Mouse (Mus musculus): Measurements from ENCODE around the gene Oxnad1.
"Not testable (repeated sequence)": the region's sequence is repeated elsewhere in the genome, so short reads cannot be mapped to it uniquely, and the experiment has no call there.

The Oxnad1 gene

DNA sequence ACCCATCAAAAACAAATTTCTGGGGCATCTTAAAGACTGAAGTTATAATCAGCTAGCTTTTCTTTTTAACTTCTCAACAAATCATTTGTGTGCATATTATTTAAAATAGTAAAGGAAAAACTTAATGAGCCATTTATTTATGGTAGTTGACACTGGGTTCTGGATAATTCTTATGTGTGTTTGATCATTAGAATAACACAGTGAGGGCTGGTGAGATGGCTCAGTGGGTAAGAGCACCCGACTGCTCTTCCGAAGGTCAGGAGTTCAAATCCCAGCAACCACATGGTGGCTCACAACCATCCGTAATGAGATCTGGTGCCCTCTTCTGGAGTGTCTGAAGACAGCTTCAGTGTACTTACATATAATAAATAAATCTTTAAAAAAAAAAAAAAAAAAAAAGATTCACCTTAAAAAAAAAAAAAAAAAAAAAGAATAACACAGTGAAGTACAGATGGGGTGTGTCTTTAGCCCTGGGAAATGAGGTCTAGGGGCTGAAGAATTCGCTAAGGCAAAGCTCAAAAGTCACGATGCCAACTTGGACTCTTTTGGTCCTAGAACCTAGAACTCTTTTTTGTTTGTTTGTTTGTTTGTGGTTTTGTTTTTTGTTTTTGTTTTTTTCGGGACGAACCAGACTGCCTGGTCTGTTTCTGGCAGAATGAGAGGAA, 2.5 kb downstream of the Oxnad1 start:
- DNase-seq (ENCODE audit: low read depth, low spot score) = not testable (repeated sequence)

DNA sequence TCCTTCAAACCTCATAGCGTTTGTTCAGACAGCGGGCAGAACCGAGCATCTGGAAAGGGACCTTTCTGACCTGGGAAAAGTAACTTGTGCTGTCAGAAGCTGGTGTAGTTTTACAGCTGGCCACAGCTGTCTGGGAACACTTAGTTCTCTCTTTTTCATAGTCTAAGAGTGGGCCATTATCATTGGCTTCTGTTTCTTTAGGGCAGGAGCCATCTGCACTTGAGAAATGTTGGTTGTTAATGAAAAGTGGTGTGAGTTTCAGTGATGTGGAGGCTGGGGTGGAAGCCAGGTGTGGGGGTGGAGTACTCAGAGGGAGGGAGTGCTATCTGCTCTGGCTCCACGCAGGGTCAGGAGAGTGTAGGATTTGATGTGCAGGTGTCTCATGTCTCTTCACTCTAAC, 6.0 kb downstream of the Oxnad1 start:
- DNase-seq (ENCODE audit: low read depth, low spot score) = no peak

DNA sequence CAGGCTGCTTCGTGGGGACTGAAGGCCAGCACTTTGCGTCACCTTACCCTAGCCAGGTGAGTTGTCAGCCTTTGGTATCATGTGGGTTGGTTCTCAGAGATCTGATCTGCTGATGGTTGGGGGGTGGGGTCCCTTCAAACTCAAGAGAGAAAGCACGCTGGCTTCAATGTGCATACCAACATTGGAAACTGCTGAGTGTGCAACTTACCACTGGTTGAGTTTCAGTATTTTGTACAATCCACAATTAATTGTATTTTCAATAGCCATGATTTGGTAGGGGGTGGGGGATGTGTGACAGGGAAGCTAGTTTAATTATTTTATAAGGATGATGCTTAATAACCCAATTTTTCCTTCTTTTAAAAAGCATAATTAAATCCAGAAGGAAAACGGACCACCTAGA, 6.5 kb downstream of the Oxnad1 start:
- DNase-seq (ENCODE audit: low read depth, low spot score) = no peak

DNA sequence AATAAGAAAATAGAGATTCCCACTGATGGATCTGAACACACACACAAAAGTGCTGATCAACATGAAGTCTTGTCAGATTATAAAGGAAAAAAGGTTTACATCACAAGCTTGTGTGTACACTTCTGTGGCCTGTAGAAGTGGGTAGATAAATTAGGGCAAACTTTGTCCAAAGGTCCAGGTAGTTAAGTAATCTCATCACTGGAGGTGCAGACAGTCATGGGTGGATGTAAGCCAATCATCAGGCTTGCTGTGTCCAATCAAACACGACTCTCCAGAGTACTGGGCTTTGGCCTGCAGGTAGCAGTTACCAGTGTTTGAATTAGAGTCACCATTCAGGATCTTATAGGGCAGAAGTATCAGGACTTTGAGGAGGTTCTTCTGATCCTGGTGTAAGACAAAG, 7.8 kb downstream of the Oxnad1 start:
- DNase-seq (ENCODE audit: low read depth, low spot score) = no peak

DNA sequence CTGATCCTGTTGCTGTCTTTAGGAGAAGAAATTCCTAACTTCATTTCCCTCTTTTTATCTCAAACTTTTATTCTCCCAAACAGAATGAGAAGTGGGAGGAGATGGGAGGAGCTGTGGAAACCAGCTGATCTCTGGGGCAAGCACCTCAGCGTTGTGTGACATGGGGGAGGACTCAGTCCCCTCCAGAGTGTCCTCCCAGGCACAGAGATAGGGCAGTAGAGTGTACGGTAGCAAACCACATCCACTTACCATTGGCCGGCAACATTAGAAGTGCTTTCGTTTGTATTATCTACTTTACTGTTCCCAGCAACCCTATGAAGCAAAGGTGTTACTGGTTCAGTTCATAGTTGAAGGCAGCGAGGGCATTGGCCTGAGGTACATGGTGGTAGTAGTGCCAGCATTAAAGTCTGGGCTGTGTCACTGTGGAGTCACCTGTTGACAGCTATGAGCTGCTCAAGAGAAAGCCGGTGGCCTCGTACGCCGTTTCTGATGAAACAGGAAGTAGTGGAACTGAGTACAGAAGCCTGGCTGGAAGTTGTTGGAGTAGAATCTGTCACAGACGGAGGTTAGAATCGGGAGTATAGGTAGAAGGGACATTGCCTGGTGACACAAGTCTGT, 8.4 kb downstream of the Oxnad1 start:
- no peak for DNase-seq (ENCODE audit: low read depth, low spot score)

DNA sequence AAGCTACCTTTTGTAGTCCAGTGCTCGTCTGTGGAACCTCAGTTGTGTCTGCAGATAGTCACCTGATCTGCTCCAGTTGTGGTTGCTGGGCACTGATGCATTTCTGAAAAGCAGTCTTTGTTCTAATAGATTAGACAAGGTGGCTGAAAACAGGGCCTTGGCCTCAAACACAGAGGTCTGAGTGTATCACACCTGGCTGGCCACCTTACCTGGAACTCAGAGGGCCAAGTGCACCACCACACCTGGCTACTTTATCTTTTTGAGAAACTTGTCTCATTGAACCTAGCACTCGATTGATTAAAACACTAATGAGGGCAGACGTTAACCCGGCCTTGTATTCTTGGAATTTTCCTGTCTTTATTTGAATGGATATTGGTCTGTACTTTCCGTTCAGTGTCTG, 10.5 kb downstream of the Oxnad1 start:
- DNase-seq (ENCODE audit: low read depth, low spot score) = no peak

DNA sequence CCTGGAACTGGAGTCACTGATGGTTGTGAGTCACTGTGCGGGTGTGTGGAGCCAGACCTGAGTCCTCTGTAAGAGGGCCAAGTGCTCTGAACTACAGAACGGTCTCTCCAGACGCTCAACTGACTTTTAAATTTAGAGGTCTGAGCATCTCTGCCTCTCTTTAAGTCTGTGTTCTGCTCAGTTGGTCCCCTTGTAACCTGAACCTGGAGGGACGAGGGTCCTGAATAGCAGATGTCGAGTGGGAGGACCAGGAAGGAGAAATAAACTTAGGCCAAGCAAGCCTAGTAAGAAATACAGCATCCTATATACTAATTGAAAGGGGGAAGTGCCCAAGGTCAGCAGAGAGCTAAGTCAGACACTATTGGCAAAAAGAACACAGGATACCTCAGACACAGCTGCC, 11.6 kb downstream of the Oxnad1 start:
- no peak for DNase-seq (ENCODE audit: low read depth, low spot score)

DNA sequence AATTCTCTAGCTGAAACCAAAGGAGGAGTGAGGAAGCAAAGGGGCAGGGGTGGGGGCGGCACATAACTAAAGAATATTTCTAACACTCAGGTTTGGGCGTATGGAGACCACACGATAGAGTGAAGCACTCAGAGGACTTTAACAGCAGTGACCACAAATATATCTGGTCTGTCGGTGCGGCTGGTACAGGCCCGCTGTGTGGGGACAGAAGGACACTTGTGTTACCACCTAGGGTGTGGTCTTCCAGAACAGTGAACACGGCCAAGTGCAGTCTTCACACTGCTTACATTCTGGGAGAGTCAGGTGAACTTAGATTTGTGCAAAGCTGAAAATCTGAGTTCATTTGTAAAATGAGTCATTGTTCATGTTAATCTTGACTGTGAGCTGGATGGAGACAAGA, 12.5 kb downstream of the Oxnad1 start:
- no peak for DNase-seq (ENCODE audit: low read depth, low spot score)

DNA sequence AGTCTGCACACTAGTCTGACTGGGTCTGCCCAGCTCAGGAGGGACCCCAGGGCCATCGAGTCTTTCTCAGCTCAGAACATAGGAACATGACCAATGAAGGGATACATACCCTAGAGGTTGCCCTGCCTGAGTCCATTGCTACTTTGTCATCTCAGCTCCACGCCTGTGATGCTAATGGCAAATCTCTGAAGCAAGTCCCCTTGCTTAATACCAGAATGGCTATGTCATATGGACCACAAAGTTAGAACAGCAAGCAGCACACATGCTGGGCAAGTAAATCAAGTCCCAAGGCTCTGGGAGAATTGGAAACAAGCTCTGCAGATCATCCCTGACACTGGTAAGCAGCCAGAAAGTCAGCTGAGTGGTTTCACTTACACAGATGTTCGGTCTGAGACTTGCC, 13.8 kb downstream of the Oxnad1 start:
- no peak for DNase-seq (ENCODE audit: low read depth, low spot score)

DNA sequence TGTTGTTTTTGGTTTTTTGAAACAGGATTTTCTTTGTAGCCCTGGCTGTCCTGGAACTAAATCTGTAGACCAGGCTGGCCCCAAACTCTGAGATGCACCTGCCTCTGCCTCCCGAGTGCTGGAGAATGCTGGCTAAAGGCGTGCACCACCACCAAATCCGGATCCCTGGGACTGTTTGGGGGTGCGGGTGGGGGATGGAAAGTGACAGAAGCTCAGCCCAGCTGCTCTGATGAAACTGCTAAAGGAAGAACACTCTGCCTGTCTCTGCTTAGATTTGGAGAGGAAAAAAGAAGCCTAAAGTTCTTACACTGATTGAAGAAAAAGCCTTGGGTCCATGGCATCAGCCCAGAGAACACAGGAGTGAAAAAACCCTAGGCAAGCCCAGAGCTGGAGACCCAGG, 18.4 kb downstream of the Oxnad1 start:
- DNase-seq (ENCODE audit: low read depth, low spot score) = no peak

DNA sequence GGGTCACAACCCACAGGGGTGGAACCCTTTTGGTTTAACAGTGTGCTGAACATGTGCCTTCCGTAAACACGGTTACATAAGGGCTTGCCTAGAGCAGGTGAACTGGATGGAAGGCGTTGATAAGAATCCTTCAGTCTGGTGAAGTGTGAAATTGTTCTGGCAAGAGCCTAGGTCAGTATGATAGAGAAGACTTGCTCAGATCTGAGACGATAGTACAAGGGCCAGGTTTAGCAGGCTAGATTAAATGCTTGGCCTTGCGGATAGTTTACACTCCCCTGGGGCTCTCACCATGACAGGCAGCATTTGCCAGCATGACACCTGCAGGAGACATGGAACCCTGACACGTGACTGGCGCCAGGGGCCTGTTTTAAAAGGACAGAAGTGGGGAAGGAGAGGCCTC, 20.5 kb downstream of the Oxnad1 start:
- DNase-seq (ENCODE audit: low read depth, low spot score) = no peak

DNA sequence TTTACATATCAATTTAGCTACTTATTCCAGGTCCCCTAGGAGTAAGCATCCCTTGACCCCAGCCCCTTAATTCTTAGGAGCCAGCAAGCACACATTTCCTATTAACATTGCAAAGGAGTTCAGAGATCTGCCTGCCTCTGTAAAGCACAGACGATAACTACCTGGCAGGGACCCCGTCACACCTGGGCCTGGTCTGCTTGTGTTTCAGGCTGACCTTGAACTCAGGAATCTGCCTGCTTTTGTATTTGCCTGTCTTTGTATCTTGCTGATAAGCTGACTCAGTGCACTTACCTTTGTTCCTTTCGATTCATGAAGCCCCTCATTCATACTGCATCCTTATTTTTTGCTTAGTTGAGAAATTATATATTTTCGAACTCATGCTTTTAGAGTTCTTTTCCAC, 21.7 kb downstream of the Oxnad1 start:
- DNase-seq (ENCODE audit: low read depth, low spot score) = peak; percentile 65

DNA sequence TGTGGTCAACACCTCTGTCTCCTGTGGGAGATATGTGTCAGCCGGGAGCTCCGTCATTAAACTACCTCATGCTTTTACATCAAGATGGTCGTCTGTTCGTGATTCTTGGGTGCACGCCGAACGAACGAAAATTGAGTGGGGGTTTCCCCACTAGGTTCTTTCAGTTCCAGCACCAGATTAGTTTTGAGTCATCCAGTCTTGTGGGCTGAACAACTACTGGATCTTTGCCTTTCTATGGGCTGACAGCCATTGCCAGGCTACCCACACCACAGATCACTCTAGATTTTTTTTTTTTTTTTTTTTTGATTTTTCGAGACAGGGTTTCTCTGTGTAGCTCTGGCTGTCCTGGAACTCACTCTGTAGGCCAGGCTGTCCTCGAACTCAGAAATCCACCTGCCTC, 26.9 kb downstream of the Oxnad1 start:
- DNase-seq (ENCODE audit: low read depth, low spot score) = not testable (repeated sequence)

DNA sequence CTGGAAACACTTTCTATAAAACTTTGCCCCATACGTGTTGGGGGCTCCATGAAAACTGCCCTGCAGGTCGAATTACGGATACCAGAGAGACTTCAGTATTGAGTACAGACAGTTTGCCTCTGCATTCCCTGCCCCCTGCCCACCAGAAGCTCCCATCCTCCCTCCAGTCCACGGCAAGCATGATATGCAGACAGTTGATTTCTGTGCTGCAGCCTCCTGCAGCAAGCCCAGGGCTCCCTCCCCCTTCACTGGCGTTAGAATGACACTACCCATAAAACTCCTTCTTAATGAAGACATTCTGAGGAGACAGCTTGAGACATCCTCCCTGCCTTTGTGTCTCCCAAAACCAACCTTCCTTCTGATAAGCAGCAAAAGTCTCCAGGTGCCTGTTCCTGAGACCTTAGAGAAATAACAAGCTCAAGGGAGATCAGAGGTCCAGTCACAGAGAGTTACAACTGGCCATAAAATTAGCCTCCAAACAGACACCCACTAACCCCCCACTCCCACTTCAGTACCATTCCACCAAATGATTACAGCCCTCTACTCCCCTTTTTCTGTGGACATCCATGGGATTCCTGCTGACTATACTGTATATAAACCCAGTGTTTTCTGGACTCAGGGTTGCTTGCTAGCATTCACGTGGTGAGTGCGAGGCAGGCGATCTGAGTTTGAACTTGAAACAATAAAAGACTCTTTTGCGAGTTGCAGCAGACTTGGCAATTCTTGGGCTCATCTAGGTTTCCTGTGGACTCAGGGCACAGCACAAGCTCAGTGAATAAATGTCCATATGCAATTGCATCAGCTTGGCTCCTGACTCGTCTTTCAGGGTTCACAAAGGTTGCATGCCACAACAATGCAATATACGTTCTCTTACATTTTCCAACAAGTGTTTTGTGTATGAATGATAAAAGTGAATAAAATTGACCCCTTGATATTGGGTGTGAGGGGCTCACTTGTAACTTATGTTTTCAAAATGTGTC, 36.1 kb downstream of the Oxnad1 start:
- no peak for DNase-seq (ENCODE audit: low read depth, low spot score)

DNA sequence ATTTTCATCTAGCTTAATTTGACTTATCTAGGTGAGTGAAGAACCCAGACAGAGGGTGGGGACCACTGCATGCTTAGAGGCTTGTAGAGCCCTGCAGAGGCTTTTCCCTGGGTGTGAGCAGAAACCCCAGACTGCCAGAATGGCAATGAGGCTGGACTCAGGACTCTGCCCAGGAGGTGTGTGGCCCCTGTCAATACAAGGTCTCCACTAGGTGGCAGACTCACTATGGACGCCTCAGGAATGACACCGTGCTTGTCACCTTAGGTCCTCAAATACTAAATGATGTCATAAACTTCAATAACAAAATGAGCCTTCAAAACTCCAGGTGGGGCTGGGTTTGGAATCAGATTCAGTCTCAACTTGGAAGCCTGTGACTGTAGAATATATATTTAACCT, 36.7 kb downstream of the Oxnad1 start:
- peak; percentile 90 for DNase-seq (ENCODE audit: low read depth, low spot score)

DNA sequence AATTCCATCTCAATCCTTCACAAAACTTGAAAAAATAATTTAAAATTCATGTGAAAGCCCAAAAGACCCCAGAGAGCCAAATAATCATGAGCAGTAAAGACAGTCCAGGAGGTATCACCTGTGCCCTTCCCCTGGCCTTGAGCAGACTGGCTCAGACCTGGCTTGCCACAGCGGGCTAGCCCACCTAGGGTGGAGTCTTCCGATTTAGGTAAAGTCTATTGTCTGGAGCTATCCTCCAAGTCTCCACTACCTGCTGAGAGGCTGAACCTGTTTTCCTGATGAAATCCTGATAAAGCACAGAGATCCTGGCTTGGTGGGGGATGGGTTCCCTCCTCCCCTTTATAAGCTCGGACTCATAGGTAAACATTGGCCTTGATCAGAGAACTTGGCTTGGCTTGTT, 39.1 kb downstream of the Oxnad1 start:
- DNase-seq (ENCODE audit: low read depth, low spot score) = peak; percentile 96

DNA sequence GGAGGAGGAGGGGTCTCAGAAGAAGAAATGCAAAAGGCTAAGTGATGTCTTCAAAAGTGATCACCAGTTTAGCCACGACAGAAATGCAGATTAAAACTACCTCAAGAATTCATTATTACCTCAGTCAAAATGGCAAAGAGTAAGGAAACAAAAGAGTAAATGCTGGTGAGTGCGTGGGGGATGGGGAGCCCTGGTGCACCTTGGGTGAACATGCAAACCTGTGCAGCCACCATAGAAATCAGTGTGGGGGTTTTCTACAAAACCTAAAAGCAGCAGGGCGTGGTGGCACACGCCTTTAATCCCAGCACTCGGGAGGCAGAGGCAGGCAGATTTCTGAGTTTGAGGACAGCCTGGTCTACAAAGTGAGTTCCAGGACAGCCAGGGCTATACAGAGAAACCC, 40.1 kb downstream of the Oxnad1 start:
- DNase-seq (ENCODE audit: low read depth, low spot score) = peak; percentile 84

DNA sequence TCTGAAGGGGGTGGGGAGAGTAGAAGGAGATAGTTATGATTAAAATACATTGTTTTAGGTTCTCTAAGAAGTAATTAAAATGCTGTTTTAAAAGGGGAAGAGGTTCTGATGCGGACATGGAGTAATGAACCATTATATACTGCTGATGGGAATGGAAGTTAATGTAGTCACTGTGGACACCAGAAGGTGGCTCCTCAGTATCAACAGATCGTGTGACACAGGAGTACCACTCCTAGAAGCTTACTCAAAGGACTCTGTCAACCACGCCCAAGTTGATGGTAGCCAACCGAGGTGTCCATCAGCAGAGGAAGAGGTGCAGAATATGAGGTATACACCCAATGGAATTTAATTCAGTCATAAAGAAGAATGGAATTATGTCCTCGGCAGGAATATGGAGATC, 43.2 kb downstream of the Oxnad1 start:
- no peak for DNase-seq (ENCODE audit: low read depth, low spot score)

DNA sequence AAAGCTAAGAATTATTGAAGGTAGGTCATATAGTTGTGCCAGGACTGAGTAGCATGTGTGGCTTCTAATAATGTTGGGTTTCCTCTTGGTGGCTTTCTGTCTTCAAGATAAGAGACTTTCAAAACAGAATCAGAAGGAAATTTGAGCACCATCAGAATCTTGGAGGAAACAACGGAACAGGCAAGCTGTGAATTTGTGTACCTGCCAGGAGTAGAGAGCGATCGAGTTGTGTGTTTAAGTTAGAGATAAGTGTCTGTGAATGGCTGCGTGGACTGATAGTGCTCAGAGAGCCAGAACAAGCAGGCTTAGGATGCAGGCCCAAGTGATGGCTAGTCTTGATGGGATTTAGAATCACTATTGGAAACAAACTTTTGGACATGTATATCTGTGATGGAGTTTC, 46.7 kb downstream of the Oxnad1 start:
- DNase-seq (ENCODE audit: low read depth, low spot score) = no peak

DNA sequence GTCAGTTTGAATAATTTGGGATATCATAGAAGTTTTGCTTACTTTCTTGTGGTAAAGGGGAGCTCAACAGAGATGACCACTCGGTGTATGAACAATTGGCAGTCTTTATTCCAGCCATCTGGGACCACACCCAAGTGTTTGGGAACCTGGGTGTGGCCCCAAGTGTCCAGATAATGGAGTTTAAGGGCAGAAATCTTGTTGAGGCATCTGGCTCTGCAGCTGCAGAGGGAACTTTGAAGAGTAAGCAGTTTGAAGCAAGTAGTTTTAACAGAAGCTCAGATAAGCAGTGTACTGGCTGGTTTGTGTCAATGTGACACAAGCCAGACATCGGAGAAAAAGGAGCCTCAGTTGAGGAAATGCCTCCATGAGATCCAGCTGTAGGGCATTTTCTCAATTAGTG, 49.1 kb downstream of the Oxnad1 start:
- peak; percentile 52 for DNase-seq (ENCODE audit: low read depth, low spot score)

DNA sequence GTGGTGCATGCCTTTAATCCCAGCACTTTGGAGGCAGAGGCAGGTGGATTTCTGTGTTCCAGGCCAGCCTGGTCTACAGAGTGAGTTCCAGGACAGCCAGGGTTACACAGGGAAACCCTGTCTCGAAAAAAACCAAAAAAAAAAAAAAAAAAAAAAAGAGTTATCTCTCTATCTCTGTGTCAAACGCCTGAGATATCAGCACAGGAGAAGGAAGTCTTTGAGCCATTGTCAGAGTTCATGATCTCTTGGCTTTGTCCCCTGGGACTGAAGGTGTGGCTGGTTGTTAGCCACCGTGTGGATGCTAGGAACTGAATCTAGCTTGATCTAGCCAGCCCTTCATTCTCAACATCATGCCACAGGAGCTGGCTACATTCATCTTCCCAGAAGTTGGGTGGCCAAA, 51.3 kb downstream of the Oxnad1 start:
- DNase-seq (ENCODE audit: low read depth, low spot score) = not testable (repeated sequence)

DNA sequence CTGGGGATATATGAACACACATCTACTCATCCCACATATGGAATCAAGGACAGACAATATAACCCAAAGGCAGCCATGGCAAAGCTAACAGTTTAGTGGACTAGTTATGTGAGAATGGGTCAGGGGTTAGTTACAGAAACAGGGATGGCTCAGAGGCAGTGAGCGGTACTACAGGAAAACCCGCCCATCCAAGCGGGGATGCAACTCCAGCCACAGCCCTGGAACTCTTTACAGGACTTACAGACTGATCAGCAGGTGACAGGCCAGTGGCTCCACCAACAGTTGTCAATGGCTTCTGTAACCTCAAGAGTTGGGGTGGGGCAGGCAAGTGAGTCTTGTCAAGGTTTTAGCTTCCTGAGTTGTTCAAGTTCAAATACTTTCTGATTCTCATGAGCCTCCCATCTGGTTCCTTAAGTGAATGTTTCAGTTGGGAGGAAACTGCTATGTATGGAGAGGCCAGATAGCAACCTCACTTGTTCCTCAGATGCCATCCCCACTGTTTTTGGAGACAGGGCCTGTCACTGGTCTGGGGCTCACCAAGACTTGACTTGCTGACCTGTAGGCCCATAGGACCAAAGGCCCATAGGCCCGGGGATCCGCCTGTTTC, 55.3 kb downstream of the Oxnad1 start:
- DNase-seq (ENCODE audit: low read depth, low spot score) = peak; percentile 63

Data from ES-CJ7 (cell line).